Mouse (Mus musculus) ES-Bruce4 (cell line): ENCODE results near the gene Gm17571.

Source experiments
- CTCF ChIP-seq: IDR thresholded peaks from one replicate; pipeline ENCODE4 v1.8.1; 2011; ENCODE audit warnings: low read depth, low read length
- EP300 ChIP-seq: IDR thresholded peaks from 2 replicates; pipeline ENCODE4 v1.6.1; 2011; ENCODE audit warnings: low read depth, low read length; ENCODE audit not compliant: insufficient read depth

GRCm38 (mm10) chr9:13430302-13430701, 16.3 kb downstream of the Gm17571 start:
- TF ChIP-seq CTCF = no peak
- no peak for TF ChIP-seq EP300
